Mouse (Mus musculus): ENCODE data around the gene Gipc3.

DNA sequence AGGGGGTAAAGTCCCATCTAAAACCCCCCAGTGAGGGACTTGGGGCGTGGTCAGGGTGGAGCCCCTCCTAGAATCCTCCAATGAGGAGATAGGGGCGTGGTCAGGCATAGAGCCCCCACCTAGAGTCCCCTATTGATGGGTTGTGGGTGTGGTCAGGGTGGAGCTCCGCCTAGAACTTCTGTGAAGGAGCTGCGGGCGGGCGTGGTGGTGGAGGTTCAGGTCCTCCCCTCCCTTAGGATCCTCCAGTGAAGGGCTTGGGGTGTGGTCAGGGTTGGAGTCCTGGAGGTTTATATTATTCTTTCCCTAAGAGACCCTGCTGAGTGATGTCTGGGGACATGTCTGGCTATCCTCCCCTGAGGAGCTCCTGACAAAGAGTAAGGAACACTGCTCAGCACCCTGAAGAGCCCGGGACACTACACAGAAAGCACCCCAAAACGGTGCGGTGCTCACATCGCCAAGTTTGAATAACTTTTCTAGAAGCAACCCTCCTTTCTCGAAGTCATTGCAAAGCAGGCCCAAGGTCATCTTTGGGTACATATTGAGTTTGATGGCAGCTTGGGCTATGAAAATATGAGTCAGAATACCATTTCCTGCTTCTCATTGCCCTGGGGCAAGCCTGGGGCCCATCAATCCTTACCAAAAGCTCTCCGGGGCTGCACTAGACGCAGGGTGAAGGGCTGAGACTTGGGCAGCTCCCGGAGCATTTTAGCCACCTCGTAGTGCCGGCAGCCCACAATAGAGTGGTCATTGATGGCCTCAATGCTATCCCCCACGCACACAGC is 2.3 kb downstream of the Gipc3 start:
- no peak for TF ChIP-seq TAL1 (IDR thresholded peaks at IDR 0.05; ENCODE audit: low read length)
- no peak for TF ChIP-seq GATA1 (IDR thresholded peaks at IDR 0.05; ENCODE audit: low read length)
